Mouse (Mus musculus): ENCODE measurements around the gene Peli2. TPM values are rescaled to one million over a fixed set of nuclear protein-coding genes. Genes with fewer than 3 reads are reported as not detected.
A peak's percentile ranks its signal among the peaks of the same experiment; 100 is the strongest.

The Peli2 gene
- total RNA-seq, 1 experiment from 2014 or later: 5.0 TPM

DNA sequence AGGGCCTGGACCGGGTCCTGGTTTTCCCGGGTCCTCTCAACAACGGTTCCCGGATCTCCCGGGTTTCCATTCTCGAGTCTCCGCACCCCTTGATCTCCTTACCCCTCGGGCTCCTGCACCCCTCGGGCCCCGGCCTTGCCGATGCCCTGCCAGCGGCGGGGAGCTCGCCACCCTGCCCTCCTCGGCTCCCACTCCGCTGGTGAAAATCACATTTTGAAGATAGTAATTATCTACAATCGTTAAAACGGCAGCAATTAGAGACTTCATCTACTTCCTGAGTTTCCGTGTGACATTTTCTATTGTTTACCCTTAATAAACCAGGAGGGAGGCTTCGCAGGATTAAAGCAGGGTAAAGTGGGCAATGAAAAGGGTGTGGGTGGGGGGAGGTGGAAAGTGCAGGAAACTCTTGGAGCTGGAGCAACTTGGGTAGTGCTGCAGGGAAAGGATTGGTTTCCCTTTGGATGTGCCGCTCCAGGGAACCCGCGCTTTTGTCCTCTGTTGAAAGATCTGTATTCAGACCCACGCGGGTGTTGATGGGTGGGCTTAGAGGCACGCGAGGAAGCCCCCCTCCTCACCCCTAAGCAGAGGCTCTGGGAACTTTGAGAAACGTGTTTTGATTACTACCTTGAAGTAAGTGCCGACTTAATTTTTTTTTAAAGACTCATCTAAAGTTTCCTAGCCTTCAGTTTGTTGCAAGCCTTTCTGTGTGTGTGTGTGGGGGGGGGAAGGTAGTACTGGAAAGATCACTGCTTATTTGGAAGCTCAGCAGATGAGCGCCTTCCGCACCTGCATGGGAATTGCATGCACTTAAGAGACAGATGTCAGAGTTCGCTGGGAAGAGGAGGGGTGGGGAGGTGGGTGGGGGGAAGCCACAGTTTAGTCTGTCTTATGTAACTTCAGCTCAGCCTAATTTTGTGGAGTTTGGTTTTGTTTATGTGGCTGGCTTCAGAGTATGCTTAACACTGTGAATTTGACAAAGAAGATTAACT, 1.2 kb downstream of the Peli2 start:
- ATAC-seq (replicated peaks; ENCODE audit: insufficient number of reproducible peaks, low FRiP score, low TSS enrichment, poor library complexity, severe bottlenecking): no peak

DNA sequence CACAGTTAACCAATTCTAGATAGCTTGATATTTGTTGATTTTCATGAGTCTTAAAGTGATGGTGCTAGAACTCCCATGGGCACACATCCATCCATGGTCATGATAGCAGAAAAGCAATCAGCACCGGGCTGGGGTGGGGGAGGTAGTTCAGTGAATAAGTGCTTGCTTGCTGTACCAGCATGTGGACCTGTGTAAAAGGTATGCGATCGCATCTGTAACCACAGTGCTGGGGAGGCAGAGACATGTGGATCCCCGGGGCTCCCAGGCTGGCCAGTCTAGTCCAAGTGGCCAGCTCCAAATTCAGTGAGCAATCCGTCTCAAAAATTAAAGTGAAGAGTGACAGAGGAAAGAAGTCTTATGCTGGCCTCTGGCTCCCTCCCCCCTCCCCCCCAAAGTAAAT, 3.4 kb downstream of the Peli2 start:
- ATAC-seq (replicated peaks; ENCODE audit: insufficient number of reproducible peaks, low FRiP score, low TSS enrichment, poor library complexity, severe bottlenecking): no peak

DNA sequence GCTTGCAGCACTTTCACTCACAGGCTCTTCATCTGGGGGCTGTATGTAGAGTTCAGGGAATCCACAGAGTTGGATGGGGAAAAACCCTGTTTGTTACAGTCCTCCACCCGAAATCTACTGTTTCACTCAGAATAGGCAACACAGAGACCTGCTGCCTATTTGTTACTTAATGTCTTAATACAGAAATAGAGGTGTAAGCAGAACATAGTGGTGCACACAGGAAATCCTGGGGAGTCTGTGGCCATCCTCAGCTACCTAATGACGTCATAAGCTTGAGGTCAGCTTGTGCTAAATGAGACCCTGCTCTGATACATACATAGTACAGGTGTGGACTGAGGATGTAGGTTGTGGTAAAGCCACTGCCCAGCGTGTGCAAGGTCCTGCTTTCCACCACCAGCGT, 4.2 kb downstream of the Peli2 start:
- no peak for ATAC-seq (replicated peaks; ENCODE audit: insufficient number of reproducible peaks, low FRiP score, low TSS enrichment, poor library complexity, severe bottlenecking)

DNA sequence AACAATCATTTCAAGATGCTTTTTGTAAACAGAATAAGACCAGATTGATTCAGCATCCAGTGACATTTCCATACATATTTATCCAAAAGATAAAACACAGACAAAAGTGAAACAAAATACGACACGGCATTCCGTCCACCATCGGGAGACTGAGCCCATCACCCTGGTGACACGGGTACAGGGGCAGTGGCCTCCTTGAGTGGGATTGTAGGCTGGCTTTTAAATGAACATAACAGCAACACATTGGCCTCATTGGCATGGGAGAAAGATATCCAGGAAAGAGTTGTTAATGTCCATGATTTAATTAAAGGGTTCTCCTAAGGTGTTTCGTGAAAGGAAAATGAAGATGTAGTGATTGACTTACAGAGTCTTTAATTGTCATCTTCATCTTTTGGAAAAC, 5.3 kb downstream of the Peli2 start:
- no peak for ATAC-seq (replicated peaks; ENCODE audit: insufficient number of reproducible peaks, low FRiP score, low TSS enrichment, poor library complexity, severe bottlenecking)

DNA sequence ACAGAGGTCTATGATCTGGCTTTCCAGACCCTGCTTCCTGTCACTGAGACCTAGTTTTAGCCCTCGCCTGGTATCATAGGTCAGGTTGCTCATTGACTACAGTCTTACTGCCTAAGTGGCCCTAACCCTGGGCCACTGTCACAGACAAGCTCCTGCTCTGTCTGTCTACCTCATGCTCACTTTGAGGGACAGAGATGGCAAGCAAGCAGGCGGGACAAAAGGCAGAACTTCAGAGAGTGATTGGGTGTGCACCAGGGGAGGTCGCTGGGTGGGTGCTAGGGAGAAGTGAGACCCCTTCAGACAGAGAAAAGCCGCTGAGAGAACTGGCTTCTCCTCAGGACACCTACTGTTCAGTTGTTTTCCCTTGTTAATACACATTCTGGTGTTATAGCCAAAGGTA, 6.3 kb downstream of the Peli2 start:
- no peak for ATAC-seq (replicated peaks; ENCODE audit: insufficient number of reproducible peaks, low FRiP score, low TSS enrichment, poor library complexity, severe bottlenecking)

DNA sequence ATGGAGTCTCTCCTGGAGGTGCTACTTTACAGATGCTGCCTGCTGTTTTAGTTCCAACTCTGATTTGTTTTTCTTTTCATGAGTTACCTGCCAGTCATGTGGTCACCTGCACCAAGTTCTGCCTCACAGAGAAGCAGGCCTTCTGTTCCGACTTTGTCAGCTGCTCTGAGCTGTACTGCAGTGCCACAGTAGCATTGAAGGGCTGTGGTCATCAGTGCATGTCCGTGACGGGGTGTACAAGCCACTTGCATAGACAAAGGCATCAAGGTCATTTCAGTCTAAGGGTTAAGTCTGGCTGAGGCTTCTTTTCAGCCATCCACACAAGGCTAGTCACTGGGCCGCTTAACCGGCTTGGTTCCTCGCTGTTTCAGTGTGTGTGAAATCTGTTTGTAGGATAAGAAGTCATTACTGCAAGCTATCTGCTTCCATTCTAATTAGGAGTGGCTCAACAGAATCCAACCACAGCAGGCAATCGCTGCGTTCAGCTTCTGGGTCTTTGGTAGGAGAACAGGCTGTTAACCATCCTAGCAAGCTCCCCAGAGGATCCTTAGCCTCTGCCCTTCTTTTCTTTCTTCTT, 7.1 kb downstream of the Peli2 start:
- no peak for ATAC-seq (replicated peaks; ENCODE audit: insufficient number of reproducible peaks, low FRiP score, low TSS enrichment, poor library complexity, severe bottlenecking)

DNA sequence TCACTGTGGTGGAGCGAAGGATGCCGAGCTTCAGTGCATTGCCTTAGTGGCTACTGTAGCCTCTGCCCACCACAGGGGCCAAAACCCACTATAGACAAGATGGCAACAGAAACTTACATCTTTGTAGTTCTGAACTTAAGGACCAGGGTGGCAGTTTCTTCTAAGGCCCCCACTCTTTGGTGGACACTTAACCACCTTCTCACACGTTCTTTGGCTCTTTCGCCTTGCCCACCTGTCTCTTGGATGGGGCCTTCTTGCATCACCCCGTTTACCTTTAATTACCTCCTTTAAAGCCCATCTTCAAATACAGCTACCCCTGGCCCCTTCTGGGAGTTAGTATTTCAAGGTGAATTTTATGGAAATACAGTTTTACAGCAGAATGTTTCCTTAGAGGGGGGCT, 8.1 kb downstream of the Peli2 start:
- ATAC-seq (replicated peaks; ENCODE audit: insufficient number of reproducible peaks, low FRiP score, low TSS enrichment, poor library complexity, severe bottlenecking): no peak

DNA sequence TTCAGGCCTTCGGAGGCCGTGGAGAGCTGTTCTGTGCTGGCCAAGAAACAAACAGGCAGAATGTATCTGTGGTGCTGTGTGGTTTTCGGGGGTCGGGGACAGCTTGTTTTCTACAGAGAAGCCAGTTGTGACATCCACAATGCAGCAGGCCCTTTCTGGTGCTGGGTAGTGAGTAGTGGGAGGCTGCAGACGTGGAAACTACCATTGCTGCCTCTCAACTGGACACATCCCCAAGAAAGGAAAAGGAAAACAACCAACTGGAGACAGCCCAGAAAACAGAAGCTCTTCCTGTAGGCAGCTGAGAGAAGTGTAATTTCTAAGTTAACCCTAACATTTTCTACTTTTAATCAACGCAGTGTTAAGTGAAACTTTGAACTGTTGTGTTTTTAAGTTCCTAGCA, 9.4 kb downstream of the Peli2 start:
- no peak for ATAC-seq (replicated peaks; ENCODE audit: insufficient number of reproducible peaks, low FRiP score, low TSS enrichment, poor library complexity, severe bottlenecking)

DNA sequence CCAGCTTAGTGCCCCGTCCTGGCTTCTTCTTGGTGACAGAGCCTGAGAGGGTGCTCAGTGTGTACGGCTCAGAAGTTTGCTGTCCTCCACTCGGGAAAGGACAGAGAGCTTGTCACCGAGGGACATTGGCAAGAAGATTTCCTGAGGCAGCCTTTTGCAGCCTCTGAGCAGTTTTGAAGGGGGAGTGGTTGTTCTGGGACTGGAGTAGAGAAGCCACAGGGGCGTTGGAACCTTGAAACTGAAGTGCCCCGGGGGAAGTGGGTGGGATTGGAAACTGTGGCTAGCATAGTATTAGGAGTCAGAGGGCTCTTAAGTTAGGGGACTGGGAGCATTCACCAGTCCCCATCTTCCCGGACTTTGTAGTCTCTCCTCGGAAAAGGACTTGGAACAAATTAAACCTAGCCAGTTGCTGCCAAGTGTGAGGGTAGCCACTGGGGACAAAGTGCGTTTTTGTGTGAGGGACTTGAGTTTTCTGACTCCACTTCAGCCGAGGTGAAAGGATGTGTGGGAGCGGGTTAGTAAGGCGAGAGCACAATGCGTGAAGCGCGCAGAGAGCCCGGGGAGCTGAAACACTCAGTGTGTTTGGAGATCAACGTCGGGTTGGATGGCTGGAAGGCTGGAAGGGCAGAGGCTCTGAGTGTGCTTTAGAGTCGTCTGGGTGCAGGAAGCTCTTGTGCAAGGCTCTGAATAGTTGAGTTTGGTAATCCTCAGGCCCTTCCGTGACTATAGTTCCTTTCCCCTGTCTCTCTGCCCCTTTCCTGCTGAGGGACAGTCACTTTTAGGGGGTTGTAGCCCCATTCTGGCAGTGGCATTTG, 10.3 kb downstream of the Peli2 start:
- ATAC-seq (replicated peaks; ENCODE audit: insufficient number of reproducible peaks, low FRiP score, low TSS enrichment, poor library complexity, severe bottlenecking): no peak

DNA sequence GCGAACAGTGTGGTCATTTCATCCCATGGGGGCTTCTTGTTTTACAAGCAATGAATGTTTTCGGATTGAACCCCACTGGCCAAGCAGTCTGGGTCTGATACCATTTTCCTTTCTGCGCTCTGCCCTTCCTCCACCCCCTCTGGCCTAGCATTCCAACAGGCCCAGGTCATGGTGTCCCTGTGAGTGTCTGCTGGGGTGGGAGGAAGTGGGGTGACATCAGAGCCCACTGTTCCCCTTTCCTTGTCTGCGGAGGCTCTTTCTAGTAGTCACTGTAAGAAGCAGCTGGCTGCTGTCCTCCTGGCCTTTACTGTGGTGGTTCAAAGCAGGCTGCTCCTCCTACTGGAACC, 10.9 kb downstream of the Peli2 start:
- peak; percentile 67 for ATAC-seq (replicated peaks; ENCODE audit: insufficient number of reproducible peaks, low FRiP score, low TSS enrichment, poor library complexity, severe bottlenecking)

DNA sequence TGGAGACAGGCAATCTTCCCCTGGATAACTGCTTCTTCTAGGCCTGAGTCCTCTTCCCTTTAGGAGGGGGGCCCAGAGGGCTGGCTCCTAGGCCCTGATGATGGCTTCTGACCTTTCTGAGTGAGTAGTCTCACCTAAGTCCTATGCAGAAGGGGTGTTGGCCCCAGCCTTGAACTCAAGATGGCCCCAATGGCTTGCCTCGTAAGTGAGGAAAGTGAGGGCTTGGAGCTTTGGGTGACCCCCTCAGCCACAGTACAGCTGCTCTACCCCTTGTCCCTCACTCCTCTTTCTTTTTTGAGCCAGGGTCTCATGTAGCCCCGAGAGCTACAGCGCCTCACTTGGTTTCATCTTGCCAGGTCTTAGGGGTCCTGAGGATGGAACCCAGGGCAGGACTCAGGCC, 11.6 kb downstream of the Peli2 start:
- no peak for ATAC-seq (replicated peaks; ENCODE audit: insufficient number of reproducible peaks, low FRiP score, low TSS enrichment, poor library complexity, severe bottlenecking)

DNA sequence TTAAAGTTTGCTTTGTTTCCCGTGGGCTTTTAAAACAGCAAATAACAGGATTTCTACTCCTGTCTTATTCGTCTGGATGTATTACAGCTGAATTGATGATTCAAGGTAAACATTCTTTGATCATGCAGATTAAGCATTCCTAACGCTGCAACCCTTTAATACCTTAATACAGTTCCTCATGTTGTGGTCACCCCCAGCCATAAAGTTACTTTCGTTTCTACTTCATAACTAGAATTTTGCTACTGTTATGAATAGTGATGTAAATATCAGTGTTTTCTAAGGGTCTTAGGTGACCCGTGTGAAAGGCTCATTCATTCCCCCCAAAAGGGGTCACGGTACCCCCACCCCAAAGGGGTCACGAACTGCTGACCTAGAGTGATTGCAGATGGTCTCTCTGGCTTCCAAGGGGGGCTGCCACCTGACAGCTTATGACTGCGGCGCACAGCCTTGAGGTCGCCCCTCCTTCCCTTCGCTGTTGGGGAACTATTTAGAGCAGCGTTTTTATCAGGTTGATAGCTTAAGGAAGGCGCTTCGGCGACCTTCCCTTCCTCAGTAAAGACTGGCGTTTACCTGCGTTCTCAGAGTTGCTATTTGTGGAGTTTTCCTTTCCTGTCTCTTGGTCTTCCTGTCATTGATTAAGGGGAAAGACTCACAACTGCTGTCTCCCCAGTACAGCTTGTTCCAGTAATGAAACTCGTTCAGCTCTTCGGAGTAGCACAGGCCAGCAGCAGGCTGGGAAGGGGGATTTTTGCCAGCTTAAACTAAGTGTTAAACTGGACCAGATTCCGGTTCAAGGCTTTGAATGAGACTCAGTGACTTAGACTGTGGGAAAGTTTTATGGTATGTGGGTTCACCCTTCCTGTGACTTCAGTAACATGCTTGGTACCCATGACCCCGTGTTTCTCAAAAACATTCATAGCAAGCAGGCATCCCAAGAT, 12.5 kb downstream of the Peli2 start:
- ATAC-seq (replicated peaks; ENCODE audit: insufficient number of reproducible peaks, low FRiP score, low TSS enrichment, poor library complexity, severe bottlenecking): no peak

DNA sequence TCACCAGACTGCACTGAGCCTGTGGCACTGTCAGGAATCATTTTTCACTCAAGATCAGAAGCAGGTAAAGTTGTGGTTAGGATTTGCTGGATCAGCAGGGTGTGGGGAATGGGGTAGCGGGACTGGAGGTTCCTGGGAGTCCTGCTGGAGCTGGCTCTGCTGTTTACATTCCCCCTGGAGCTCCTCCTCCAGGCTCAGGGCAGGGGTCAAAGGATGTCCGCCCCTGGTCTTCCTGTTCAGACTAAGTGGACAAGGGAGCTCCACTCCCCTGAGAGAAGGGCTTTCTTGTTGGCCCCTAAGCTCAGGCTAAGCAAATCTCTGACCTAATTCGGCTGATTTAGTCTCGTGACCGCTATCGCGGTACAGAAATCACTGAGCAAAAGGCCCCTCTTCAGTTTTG, 13.7 kb downstream of the Peli2 start:
- ATAC-seq (replicated peaks; ENCODE audit: insufficient number of reproducible peaks, low FRiP score, low TSS enrichment, poor library complexity, severe bottlenecking): no peak

DNA sequence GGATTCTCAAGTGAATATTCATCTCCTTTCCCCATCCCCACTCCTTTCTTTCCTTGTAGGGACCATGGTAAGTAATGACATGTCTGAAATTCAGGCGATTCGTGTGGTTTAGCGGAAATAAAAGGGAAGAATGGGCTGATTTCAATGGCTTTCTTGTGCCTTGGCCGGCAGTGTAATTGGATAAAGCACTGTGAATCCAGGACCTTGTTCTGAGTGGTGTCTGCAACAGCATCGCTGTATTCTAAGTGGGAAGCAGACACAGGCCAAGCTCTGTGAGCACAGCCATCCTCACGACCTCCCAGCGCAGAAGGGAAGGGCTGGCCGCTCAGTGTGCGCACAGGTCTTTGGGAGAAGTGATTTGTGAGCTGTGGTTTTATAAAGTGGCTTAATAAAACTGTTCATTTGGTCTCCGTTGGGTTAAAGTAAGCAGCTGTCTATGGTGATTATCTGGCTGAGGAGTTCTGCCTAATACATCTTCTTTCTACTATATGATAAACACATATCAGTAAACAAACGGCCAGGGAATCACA, 15.3 kb downstream of the Peli2 start:
- ATAC-seq (replicated peaks; ENCODE audit: insufficient number of reproducible peaks, low FRiP score, low TSS enrichment, poor library complexity, severe bottlenecking): no peak

DNA sequence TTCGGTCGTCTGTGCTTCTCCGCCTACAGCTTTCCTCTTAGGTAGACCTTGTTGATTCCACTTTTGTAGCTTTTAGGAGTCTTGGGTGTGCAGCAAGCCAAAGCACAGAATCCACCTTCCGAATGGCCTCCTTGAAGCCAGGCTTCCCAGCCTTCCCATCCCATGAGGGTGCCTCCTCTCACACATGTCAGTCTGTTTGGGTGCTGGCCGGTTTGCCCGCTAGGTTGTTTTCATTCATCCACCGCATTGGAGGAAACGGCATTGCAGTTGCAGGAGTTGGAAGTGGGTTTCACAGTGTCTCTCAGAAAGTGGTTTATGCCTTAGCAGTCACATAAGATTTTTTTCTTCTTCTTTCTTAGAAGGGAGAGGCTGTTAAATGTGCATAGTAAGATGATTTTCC, 17.1 kb downstream of the Peli2 start:
- no peak for ATAC-seq (replicated peaks; ENCODE audit: insufficient number of reproducible peaks, low FRiP score, low TSS enrichment, poor library complexity, severe bottlenecking)

DNA sequence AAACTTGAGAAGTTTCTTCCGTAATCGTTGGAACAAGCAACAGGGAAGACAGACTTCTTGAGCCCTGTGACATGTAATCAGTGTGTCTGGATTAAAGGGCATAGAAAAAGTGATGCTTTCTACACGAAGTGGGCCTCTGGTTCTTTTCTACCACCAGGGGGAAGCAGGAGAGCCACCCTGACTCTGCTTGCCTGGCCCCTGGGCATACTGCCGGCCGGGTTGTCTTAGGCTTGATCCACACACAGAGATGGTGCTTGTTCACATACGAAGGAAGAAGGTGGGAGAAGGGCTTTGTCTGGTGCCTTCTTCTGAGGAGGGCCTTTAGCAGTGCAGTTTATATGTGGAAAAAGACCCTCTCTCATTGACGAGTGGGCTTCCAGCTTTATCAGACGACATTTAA, 17.5 kb downstream of the Peli2 start:
- no peak for ATAC-seq (replicated peaks; ENCODE audit: insufficient number of reproducible peaks, low FRiP score, low TSS enrichment, poor library complexity, severe bottlenecking)

DNA sequence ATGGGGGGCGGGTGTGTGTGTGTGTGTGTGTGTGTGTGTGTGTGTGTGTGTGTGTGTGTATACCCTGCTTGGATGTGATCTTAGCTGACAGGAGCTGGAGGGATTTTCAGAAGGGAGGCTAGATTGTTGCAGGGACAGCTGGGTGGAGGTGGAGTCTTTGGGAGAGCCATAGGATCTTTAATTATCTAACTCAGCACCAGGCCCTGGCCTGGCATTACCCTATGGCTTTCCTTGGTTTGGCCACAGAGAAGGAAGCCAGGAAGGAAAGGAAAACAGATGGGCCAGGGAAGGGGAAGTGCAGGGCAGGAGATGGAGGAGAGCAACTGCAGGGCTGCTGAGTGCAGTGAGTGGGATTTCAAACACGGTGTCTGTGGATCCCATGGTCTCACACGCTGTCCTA, 18.8 kb downstream of the Peli2 start:
- ATAC-seq (replicated peaks; ENCODE audit: insufficient number of reproducible peaks, low FRiP score, low TSS enrichment, poor library complexity, severe bottlenecking): no peak

DNA sequence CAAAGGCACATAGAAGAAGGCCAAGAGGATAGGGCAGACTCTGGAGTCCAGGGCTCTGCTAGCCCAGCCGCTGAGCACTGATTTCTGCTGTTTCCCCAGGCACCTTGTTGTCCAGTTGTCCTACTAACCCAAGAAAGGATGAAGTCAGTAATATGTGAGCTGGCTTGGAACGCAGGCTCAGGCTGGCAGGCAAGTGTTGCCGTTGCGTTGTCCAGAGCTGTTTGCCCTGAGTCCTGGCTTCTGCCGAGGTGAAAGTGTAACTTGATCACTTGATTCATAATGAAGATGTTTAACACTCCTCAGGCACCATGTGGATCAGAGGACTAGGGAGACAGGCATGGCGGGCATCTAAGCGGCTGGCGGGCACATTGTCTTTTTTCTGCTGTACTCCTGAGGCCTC, 21.1 kb downstream of the Peli2 start:
- ATAC-seq (replicated peaks; ENCODE audit: insufficient number of reproducible peaks, low FRiP score, low TSS enrichment, poor library complexity, severe bottlenecking): no peak
